Mouse (Mus musculus) testis, postnatal 14 days (tissue): ENCODE measurements around the gene Rtl10.
A peak's percentile ranks its signal among the peaks of the same experiment; 100 is the strongest.
"Not testable (repeated sequence)": the region's sequence is repeated elsewhere in the genome, so short reads cannot be mapped to it uniquely, and the experiment has no call there.

Experiments used
- DNase-seq: peaks from one replicate; pipeline ENCODE4 v3.0.0; 2021; ENCODE audit warnings: low spot score

The Rtl10 gene

DNA sequence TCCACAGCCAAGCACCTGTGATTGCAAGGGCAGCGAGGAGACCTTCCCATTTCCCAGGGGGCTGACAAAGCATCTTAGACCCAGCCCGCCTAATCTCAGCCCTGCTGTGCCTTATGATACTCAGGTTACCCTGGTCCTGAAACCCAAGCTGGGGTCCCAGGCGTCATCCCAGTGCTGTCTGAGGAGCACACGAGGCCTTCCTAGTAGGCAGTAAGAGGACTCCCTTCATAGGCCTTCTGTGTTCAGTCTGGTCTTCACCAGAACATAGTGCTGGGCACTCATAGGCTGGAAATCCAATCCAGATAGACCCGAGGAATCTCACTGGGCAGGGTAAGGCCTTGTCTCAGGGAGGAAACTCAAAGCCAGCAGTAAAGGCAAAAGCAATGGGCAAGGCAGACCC, 14.9 kb upstream of the Rtl10 start:
- DNase-seq = no peak

DNA sequence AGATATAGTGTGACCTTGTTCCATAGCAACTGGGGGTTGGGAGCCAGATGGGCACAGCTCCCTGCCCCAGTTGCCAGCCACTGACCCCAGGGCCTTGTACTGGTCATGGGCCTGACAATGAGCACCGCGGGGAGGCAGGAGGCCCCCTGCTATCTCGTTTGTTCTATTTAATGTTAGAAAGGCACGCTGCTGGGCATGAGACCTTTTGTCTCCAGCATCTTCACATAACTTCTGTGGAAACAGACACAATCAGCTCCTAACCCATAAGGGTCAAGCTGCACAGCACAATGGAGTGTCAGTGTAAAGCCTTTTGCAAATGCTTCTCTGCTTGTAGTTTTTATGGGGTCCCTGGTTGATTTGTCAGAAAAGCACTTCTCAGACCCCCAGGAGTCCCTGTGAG, 14.3 kb upstream of the Rtl10 start:
- no peak for DNase-seq

DNA sequence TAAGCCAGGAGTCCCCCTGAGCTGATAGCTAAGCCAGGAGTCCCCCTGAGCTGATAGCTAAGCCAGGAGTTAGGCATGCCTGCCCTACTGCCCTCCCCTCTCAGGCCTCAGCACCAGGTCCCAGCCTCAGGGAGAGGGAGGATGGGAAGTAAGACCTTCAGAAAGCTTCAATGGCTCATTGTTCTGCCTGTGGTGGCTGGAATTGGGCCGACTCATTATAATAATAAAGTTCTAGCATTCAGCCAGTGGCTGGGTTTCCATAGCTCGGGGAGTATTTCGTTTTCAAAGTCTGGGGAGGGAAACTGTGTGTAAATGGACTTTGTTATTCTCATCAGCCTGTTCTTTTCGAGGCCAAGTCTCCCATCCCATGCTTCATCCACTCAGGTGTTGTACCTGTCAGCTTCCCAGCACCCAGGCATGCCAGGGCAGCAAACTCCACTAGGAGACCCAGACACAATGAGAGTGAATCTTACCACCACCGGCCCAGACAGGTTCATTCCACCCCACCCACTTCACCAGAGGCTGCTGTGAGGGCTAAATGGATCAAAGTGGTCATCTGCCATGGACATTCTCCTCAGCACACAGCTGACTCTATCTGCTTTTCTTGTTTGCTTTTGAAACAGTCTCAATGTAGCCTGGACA, 13.8 kb upstream of the Rtl10 start:
- no peak for DNase-seq

DNA sequence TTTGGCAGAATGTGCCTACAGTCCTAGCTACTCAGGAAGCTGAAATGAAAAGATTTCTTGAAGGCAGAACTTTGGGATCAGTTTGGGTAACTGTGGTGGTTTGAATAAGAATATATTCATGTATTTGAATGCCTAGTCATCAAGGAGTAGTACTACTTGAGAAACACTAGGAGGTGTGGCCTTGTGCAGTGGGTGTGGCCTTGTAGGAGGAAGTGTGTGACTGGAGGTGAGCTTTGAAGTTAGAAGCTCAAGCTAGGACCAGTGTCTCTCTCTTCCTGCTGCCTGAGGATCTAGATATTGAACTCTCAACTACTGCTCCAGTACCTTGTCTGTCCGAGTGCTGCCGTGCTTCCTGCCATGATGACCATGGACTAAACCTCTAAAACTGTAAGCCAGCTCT, 12.6 kb upstream of the Rtl10 start:
- DNase-seq = no peak

DNA sequence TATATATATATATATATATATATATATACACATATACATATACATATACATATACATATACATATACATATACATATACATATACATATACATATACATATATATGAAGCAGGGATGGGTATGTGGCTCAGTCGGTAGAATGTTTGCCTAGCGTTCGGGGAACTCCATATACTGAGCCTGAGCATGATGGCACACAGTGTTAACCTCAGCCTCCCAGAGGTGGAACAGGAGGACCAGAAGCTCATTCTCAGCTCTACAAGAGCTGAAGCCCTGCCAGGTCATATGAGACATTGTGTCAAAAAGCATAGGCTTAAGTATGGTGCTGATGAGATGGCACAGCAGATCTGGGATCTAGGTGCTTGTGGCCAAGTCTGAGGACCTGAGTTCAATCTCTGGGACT, 8.4 kb upstream of the Rtl10 start:
- DNase-seq = no peak

DNA sequence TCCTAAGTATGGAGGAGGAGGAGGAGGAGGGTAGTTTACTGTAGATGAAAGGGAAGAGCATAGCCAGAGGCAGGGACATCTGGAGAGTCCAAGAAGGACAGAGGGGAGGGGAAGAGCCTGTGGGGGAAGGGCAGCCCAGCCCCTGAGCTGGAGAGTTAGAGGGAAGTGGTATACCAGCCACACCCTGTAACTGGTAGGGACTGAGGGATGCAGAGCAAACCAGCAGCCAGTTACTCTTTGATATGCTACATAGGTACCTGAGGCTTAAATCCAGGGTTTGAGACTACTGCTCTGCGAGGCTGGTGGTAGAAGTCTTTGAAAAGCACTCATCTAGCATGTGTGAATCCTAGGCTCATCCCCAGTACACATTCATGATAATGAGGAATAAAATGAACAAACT, 7.8 kb upstream of the Rtl10 start:
- no peak for DNase-seq

DNA sequence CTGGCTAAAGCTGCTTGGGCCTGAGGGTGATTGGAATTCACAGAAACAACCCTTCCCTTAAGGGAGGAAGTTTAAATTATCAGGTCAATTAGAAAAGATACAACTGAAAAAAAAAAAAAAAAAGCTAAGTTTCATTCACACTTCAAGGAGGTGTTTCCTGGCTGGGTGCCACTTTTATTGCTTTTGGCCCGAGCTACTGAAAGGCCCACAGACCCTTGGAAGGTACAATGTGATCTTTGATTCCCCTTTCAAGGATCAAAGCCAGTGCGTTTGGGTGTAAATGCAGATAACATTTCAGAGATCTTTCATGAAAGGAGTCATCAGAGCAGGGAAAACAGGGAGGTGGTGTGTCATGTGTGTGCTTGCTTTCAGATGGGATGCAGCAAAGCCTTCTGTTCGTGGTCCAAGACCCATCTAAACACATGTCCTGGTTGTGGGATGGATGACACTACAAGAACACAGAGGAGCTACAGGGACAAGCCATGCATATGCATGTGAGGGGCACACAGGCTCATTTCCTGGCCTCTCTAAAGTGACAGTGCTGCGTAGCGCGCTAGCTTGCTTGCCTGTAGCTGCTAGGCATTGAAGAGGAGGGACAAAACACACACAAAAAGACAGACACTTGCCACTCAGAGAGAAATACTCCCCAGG, 711 bp upstream of the Rtl10 start:
- DNase-seq = peak; percentile 59

DNA sequence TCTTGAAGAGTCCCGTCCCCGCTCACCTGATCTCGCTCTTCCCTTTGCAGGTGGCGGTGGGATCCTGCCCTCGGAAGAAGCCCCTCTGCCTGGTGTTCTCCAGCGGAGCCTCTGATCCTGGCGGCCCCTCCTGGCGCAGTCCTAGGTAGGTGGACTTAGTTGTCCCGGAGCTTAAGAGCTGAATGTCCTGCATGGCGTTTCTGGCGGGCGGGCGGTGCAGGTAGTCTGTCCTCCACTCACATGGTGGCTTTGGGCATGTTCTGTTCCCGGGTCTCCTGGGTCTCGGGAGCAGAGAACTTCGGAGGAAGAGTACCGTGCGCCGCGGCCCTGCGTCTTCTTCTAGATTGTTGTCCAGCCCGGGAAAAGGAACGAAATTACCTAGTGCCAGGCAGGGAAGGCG, 295 bp downstream of the Rtl10 start:
- no peak for DNase-seq

DNA sequence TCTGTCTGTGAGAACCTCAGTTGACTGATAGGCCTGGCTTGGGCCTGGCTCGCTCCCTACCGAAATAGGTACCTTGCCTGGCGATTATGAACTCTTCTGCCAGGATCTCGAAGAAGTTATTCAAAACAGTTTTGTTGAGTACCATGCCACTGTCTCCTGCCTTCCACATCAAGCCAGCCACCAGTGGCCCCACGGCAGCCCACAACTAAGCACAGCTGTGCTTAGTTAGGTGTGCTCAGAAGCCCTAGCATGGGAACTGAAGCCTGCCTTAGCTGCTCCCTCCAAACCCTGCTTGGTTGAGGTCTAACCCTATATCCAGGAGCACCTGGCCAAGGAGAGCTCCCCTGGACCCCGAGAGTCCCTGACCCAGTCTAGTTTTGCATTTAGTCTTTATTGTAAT, 2.8 kb downstream of the Rtl10 start:
- DNase-seq = no peak

DNA sequence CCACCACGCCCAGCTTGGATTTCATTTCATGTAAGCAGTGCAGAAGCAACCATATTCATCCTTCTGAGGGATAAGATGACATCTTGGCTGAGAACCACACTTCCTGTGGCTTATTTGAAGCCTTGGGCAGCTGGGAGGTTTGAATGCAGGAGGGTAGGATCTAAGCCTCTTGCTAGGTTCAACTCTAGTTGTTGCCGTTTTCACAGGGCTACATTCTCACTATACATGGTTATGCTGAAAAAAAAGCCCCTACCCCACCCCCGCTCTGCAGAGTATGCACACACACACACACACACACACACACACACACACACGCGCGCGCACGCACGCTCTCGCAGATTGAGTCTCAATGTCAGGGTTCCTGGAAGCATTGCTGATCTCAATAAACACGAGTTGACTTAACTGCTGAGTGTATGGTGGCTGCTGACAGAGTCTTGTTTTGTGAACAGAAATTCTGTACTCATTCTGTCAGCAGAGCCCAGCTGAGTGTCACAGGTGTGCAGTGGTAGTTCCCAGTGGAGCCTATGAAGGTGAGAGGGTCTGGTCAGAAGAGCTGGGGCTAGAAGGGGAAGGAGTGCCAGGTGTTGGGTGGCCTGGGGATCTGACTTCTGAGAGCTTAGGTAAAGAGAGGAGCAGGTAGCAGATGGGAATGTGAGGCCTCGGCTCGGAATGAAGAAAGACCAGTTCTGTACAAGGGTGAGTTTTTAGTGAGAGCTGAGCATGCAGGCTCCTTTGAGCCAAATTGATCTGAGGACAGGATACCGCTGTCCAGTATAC, 5.1 kb downstream of the Rtl10 start:
- no peak for DNase-seq

DNA sequence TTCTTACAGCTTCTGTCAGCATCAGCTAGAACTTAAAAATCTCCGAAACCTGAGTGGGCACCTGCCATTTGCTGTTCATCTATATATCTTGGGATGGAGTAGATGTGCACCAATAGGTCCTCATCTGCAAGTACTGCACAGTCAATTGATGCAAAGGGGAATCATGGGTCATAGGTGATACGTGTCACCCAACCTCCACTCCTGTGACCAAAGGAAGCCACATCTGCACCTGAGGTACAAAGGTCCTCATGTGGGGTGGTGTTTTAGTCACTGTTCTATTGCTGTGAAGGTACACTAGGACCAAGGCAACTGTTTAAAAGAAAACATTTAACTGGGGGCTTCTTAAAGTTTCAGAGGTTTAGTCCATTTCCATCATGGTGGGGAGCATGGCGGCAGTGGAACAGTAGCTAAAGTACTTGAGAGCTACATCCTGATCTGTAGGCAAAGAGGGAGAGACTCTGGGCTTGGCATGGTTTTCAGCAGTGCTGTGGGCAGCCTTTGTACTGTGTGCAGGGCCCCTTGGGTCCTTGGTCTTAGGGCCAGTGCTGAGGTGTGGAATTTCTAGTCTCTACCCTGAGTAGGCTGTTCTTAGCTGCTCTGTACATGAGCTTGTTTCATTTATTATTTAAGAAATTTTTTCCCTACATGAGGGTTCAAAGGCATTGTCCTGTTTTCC, 8.0 kb downstream of the Rtl10 start:
- DNase-seq = no peak

DNA sequence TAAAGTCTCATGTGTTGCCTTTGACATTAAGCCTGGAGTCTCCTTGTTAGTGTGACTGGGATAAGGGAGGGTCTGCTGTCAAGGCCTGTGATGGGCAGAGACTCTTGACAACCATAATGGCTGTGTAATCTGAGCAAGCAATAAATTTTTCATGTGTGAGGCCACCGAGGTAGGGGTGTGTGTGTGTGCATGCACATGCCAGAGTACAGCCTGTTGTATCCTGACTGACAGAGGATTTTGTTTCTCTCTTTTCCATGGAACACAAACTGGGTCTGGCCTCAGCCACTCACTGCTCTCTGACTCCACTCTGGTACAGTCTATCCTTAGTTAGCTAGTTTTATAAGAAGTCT, 8.5 kb downstream of the Rtl10 start:
- DNase-seq = no peak

DNA sequence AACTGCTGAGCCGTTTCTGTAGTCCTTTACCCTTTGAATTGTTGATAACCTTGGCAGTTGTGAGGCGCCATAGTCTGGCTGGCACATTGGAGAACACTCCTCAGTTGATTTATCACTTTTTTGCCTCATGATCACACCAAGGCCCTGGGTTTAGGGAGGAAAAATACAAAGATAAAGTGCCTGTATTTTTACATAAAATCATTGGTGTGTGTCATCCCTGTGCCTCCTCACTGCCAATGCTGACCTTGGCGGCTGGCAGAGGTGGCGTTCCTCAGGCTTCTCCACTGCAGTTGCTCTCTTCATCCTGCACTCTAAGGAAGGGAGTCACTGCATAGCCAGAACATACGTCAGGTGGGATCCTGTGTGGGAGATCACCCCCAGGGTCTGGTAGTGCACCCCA, 13.0 kb downstream of the Rtl10 start:
- DNase-seq = no peak

DNA sequence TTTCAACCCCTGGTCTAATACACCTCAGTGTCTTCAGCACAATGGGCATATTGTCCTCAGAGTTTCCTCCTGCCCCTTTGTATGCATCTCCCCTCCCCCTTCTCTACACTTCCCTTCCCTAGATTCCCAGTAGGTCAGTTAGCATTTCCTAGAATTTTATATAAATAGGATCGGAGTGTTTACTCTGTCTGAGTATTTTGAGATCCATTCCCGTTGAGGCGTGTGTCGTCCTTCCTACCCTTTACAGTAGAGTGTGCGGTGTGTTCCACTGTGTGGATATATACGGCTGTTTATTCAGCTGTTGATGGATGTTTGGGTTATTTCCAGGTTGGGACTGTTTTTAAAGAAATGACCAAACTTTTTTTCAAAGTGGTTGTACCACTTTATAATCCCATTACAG, 14.8 kb downstream of the Rtl10 start:
- no peak for DNase-seq

DNA sequence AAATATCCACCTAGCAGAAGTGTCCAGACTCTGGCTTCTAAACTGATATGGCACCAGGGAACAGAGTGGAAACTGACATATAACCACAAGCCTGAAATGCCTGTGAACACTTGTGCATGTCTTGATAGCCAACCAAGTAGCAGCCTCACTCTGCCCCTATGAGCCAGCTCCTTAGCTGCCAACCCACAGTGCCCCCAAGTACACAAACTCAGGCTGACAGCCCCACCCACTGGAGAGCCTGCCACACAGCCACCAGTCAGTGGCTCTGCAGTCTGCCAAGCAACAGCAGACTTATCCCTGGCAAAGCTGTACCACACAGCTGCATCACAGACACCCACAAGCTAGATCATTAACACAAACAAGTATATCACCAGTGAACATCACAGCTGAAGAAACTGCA, 19.4 kb downstream of the Rtl10 start:
- no peak for DNase-seq

DNA sequence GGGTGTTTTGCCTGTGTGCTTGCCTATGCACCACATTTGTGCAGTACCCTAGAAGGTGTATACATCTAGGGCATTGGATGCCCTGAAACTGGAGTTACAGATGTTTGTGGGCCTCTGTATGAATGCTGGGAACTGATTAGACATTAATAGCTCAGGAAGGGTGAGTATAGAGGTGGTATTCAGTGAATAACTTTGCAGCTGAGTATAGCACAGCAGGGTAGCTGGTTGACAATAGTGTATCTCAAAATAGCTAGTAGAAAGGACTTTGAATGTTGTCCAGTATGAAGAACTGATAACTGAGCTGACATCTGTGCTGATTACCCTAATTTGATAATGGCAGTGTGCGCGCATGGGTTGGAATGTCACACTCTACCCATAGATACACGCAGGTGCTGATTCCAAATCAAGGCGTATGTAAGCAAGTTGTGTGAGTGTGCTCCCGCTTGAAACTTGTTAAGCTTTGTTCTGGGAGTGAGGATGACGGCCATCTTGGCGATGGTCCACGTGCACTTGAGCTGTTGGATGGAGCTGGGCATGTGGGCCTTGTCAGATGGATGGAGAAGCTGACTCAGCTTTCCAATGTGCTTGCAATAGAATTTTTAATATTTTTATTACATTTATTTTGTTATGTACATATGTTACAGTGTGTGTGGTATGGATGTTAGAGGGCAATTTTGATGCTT, 25.0 kb downstream of the Rtl10 start:
- DNase-seq = no peak

DNA sequence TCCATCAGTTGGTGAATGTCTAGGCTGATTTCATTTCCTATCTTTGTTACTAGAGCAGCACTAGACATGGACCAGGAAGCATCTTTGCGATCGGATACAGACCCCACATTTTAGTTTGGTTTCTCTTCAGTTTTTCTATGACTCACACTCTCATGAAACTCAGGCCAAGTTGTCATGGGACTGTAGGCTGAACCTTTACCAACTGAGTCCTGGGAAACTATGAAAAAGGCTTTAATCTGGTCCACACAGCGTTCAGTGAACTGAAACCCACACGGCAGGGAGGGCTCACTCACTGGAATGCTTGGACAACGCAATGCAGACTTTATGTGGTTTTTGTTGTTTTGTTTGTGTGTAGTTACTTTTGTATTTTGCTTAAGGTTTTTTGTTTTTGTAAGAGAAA, 30.0 kb downstream of the Rtl10 start:
- DNase-seq = no peak

DNA sequence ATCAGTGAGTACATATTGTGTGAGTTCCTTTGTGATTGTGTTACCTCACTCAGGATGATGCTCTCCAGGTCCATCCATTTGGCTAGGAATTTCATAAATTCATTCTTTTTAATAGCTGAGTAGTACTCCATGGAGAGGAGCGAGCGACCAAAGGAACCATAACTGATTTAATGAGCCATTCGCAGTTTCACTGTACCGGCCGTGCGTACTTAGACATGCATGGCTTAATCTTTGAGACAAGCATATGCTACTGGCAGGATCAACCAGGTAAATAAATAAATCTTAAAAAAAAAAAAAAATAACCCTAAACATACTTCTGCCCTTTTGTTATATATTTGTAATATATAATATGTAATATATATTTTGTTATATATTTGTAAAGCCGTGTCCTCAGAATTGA, 34.4 kb downstream of the Rtl10 start:
- DNase-seq = not testable (repeated sequence)

DNA sequence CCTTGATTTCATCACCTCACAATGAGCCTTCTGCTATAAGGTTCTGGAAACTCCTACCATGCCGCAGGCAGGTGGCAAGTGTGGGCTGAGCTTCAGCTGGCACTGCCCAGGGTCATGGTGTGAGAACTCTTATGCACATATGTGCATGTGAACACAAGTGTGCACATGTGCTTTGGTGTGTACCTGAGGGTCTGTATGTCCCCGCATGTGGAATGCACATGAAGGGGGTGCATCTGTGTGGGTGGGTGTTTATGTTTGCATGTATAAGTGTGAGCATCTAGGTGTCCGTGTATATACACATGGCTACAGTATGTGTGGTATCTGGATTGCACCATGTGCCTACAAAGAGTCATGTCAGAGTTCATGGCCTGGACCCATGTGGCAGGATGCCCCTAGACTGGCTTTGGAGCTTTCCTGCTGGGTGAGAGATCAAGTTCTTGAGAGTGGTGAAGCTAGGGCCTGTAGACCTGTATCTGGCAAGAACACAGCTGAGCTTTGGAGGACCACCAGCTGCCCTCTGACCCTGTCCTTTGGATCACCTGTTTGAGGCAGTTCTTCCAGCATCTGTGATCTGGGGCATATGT, 38.8 kb downstream of the Rtl10 start:
- DNase-seq = no peak

DNA sequence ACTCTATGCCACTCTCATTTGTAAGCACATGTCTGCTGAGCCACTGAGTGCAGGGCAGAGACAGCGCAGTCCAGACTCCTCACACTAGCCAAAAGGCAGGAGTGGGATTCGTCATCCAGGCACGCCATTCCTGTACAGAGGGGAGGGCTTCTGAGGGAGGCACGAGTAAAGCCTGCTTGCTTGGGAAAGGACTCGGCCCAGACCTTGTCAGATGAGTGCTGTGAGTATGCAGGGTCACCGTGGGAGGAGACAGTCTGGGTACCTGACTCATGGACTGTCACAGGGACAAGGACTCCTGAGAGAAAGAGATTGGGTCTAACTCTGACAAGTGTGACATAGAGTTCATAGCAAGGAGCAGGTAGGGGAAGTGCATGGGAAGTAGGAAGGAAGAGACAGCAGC, 40.6 kb downstream of the Rtl10 start:
- DNase-seq = no peak

DNA sequence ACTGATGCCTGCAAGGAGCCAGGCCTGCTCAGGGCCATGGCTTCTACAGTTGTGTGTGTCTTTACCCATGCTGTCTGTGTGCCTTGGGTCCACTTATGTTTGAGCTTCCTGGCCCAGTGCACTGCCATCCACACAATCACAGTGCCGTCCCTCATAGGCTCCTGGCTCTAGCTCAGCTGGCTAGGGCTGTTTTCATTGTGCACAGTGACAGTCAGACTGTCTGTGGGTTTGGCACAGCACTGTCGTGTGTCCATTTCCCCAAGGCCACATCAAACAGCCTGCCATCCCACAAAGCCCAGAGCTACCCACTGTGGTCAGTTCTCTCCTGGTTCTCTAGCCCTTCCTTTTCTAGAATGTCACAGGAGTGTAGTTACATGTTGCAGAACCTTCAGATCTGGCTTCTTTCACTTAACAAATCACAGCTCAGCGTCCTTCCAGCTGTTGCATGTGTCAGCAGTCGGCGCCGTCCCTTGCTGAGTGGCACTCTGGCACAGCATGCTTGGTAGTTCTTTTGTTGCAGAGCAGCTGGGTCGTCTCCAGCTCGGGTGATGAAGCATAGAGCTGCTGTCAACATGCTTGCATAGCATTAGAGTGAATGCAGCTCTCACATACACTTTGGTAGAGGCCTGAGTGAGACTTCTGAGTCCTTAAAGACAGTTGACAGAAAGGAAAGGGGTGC, 44.6 kb downstream of the Rtl10 start:
- DNase-seq = no peak

DNA sequence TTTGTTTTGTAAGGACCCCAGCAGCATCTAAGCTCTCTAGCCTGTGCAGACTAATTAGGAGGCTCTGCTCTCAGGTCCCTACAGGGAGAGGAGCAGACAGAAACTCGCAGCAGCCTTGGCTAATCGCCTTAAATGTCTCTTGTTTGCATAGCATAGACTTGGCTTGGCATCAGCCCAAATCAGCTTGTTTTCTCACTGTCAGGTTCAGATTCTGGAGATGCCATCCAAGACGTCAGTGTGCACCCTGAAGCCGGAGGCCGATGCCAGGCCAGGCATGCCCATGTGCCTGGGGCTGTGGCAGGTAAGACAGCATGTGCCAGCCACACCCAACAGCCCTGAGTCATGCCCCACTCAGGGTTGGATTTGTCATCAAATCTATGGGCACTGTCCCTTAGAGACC, 49.2 kb downstream of the Rtl10 start:
- no peak for DNase-seq
